Mouse (Mus musculus) B cell, adult 2 months (primary cell): ENCODE data around the gene Car11.
A peak's percentile ranks its signal among the peaks of the same experiment; 100 is the strongest.
"Not testable (repeated sequence)": the region's sequence is repeated elsewhere in the genome, so short reads cannot be mapped to it uniquely, and the experiment has no call there.

ENCODE experiments used
- DNase-seq, 2 experiments: peaks; one replicate each; pipeline ENCODE4 v3.0.0; 2022

Car11 gene

DNA sequence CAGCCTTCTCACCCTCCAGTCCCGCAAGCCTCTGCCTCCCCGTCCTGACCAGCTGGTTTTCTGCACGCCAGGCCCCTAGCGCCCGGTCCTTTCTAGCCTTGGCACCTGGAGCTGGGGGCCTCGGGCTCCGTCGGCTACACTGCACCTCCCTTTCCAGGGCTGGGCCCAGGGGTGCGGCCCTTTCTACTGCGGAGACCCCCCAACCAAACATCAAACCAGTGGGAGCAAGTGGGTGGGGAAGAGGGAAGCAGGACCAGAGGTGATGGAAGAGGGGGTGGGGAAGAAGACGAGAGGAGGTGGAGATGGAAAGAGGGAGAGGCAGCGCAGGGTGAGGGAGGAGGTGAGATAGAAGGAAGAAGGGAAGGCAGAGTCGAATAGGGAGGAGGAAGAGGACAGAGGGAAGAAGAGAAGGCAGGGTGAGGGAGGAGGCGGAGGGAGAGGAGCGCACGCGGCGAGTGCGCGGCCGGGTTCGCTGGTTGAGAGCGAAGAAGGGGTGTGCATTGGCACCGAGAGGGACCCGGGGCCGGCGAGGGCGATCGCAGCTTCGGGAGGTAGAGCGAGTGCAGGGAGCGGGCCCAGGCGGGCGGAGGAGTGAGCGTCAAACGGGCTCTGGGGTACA is at the start of gene Car11:
Car11 (plus strand) TSS at position 321 of the 619 bp plus-strand sequence.
- DNase-seq: no peak

DNA sequence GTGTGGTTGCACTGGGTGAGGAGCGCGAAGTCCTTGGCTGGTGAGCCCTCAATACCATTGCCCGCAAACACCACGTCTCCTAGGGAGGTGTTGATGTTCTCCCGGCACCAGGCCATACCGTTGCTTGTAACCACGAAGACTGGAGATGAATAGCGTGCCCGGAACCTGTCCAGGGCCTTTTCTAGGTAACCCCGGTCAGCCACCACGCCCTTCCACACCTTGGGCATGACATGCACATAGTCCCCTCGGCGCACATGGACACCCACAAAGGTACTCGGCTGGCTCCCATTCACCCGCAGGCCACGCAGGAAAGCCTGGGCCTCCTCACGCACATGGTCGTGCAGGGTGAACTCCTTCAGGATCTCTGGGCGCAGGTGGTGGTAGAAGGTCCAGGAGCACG is 49.2 kb upstream of the Car11 start:
- DNase-seq: not testable (repeated sequence)

DNA sequence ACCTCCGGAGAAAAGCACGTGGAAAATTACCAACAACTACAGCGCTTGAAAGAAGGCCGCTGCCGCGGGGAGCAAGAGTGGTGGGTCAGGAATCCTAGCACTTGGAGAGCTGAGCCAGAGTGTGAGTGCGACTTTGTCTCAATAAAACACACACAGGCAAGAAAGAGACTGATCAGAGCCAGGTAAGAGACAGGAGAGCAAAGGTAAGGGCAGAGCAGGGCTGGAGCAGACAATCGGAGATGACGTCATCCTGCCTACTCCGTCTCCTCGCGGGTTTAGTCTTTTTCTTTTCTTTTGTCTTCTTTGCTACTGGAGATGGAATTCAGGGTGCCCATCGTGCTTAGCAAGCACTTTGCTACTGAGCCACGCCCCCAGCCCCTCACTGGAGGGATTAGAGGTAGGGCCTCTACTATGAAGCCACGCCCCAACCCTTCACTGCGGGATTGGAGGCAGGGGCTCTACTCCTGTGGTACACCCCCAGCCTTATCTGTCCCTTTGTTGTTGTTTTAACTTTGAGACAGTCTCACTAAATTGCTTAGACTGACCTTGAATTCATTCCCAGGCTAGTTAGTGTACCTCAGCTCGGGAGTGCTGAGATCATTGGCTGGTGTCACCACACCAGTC is 45.1 kb upstream of the Car11 start:
- DNase-seq: no peak

DNA sequence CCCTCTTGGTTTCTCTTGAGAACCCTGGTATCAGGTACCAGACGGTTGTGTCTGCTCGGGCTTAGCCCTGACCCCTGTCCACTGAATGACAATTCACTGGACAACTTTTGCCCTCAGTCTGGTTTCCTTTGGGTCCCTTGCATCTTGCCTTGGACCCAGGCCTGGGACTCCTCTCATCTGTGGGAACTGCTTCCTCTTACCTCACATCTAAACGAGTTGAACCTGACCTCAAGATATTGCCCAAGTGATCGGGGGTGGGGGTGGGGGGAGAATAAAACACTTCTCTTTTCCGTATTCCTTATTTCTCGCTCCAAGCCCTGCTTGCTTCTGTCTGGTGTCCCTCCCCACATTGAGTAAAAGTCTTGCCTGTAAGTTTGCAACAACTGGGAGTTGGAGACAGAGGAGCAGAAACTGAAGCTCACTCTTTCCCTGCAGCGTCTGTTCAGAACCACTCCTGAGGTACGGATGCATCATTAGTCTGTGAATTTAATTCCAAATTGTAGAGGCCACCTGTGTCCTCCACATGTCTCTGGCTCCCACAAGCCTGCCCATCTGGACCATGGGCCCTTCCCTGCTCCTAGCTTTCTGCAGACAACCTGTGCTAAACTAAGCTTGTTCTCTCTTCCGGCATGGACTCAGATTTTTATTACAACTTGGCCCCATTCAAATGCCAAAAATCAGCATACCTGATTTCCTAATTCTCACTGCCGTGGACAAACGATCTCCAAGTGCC is 38.7 kb upstream of the Car11 start:
- DNase-seq: no peak

DNA sequence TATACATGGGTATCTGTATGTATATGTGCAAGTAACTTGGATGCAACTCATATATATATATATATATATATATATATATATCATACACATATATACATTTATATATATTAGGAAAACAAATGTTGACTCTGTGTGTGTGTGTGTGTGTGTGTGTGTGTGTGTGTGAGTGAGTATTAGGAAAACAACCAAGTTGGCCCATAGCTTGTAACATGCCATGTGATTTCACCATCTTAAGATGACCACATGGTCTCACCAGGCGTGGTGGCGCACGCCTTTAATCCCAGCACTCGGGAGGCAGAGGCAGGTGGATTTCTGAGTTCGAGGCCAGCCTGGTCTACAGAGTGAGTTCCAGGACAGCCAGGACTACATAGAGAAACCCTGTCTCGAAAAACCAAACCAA is 37.9 kb upstream of the Car11 start:
- not testable (repeated sequence) for DNase-seq

DNA sequence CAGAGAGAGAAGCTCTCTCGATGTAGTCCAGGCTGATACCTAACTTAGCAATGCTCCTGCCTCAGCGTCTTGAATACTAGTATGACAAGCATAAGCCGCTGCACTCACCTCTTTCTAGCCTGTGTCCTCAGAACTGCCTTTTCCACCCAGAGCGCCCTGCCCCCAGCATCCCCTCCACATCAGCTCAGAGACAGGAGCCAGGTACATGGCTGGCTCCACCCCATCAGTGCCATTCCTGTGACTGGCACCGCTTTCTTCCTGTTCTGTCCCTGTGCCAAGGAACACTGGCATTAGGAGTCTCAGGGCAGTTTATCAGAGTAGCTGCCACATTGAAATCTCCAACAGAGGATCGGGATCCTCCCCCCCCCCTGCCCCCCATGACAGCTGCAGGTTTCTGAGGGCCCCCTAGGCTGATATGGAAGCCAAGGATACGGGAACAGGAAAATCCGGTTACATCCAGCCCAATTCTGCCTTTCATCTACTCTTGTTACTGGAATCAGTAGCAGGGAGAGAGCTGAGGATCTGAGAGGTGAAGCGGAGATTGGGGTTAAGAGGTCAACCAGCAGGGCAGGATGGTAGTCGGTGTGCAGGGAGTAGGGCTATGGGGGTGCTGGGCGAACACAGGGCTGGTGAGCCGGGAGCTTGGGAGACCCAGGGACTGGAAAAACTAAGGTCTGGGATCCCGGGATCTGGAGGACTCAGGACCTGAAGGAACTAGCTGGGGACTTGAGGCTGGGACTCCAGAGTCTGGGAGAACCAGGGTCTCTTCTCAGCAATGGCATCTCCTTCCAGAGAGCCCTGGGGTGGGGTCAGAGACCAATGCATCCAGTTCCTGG is 34.1 kb upstream of the Car11 start:
- no peak for DNase-seq

DNA sequence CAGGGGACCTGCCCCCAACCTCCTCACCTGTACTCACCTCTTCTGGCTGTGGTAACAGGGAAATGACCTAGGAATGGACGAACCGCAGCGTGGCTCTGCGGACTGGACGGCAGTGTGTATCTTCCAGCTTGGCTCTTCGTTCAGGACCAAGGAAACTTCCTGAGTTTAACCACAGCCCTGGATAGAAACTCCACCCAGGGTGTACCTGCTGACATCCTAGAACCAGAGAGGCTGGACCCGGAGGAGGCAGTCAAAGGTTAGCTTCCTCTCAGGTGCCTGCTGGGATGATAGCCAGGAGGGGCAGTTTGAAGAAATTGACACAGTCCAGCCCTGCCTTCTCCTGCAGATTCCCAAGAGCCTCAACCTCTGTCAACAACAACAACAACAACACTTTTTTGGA is 33.5 kb upstream of the Car11 start, which contains the start of gene Fut2:
Fut2 (minus strand) TSS at position 234 of the 400 bp plus-strand sequence.
- DNase-seq: no peak

DNA sequence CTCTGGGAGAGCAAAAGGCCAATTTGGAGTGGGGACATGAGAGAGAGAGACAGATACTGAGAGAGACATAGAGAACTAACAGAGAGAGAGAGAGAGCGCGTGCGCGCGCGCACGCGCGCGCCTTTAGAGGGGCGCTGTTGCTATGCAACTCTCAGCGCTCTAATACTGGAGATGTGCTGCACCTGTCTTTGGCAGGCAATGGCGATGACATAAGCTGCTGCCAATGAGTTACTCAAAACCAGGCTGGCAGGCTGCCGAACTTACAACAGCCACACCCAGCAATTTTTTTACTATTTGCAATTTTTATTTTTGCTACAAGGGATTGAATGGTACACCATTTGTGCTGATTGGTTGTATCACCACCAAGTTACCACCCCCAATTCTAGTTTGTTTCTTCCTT is 31.9 kb upstream of the Car11 start:
- DNase-seq: no peak

DNA sequence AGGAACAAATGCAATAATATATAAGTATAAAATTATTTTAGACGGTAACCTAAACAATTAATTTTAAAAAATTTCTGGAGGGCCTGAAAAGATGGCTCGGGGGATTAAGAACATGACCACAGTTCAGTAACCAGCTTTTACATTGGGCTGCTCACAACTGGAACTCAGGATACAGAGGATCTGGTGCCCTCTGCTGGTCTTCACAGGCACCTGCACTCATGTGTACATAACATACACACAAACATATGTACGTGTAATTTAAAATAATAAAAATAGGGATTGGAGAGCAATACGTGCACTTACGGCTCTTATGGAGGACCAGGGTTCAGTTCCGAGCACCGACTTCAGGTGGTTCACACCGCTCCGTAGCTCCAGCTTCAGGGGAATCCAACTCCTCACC is 30.7 kb upstream of the Car11 start:
- DNase-seq: no peak

DNA sequence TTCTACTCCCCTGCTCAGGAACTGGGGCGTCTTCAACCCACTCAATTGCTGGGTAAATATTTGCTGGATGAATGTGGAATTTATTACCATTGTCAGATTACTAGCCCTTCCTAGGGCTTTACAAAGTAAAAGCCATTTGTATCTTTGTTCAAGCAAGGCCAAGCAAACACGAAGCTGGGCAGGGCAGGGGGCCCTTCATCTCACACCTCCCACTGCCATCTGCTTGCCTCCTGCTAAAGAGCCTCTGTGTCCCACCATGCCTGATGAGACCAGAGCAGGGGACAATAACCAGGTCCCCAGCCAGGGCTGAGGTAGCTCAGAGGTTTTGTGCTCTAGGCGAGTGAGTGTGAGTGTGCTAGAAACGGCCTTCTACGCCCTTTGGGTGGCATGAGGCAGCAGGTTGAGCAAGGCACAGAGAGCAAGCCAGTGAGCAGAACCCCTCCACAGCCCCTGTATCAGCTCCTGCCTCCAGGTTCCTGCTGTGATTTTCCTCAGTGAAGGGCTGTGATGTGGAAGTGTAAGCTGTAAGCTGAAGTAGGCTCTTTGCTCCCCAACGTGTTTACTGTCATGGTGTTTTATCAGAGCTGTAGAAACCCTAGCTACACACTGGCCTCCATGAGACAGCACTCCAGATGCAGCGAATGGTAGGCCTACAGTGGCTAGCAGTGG is 21.9 kb upstream of the Car11 start:
- no peak for DNase-seq

DNA sequence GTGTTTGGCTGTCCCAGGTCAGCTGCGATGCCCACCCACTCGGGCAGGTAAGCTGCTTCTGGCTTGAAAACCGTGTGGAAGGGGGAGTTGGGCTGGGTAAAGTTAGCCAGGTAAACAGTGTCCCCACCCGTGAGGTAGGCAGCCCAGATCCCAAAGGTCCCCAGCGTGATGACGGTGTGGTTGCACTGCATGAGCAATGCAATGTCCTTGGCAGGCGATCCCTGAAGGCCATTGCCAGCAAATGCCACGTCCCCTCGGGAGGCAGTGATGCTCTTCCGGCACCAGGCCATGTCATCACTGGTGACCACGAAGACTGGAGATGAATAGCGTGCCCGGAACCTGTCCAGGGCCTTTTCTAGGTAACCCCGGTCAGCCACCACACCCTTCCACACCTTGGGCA is 21.1 kb upstream of the Car11 start:
- DNase-seq: no peak

DNA sequence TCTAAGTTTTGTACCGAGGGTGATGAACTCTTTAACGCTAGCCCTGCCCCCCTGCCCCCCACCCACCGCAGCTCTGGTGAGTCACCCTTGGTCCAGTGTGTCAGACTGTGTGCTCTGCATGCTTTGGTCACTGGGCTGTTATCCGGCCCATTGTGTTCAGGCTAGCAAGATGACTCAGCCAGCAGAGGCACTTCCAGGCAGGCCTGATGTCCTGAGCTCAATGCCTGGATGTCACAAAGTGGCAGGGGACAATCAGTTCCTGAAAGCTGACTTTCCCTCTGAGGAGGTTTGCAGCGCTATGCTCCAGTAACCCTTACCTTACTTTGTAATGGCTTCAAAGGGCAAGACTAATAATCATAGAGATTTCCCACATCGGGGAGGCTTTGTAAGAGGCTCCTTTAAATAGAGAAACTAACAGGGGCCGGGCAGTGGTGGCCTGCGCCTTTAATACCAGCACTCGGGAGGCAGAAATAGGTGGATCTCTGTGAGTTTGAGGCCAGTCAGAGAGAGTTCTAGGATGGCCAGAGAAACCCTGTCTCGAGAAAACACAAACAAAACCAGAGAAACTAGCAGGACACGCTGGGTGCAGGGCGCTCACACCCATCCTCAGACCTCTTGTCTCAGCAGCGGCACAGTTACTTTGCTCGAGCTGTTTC is 19.5 kb upstream of the Car11 start:
- no peak for DNase-seq

DNA sequence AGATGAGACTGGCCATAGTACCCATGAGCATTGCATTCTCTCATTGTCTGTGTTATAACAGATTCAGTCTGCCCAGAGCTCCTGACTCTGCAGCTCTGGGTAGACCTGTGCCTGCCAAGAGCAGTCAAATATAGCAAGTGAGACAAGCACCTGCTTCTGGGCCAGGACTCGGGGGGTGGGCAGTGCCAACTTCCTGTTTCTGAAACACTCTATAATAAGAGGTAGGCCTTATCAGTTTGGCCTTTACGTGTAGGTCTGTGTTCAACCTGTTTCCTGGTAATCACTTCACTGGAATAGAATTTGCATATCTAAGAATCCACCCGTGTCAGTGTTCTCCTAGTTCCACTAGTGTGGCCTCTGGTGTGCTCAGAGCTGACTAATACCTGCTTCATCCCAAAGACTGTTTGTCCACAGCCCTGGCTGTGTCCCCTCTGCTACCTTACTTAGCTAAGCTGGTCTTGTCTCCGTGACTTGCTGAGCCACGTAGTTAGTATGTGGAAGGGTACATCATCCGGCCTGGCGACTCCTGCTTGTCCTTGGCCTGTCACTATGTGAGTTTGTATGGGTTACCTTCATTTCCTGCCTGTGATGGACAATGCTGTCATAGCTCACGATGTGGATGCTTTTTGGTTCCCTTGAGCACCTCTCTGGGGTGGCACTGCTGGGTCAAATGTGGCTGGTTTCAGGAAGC is 18.5 kb upstream of the Car11 start:
- peak; percentile 73 to 82 for DNase-seq

DNA sequence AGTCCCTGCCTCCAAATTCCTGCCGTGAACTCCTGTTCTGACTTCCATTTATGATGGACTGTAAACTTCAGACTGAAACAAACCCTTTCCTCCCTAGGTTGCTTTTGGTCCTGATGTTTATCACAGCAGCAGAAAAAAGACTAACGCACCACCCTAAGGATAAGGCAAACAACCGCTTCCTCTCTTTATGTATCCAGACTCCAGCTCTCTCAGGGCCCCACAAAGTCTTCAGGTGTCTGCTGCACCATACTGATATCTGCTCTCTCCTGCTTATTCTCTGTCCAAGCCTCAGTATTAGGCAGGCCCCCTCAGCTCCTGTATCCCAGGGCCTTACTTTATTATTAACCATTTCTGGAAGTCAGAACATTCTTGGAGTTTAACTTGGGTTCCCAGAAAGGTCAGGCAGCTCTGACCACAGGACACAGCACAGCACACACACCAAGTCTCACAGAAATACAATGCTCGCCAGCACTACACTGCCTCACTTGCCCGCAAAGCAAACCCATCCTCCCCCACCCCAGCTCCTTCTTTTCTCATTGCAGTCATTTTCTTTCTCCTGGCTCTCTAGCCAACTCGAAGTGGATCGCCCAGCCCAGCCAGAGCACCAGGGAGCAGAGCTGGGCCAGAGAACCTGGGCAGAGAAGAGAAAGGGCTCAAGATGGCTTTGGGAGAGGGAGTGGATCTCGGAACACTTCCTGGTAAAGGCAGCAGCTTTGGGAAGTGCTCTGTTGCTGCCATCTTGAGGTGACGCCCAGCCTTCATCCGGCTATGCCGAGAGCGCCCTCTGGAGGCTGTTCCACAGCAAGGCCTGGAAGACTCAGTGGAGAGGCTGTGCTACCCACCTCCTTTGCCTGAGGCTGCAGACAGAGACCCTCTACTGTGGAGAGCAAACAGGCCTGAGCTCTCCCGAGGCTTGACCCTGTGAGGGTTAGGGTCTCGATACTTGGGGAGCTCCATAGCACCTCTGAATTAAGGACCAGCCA is 17.2 kb upstream of the Car11 start:
- peak; percentile 85 to 86 for DNase-seq

DNA sequence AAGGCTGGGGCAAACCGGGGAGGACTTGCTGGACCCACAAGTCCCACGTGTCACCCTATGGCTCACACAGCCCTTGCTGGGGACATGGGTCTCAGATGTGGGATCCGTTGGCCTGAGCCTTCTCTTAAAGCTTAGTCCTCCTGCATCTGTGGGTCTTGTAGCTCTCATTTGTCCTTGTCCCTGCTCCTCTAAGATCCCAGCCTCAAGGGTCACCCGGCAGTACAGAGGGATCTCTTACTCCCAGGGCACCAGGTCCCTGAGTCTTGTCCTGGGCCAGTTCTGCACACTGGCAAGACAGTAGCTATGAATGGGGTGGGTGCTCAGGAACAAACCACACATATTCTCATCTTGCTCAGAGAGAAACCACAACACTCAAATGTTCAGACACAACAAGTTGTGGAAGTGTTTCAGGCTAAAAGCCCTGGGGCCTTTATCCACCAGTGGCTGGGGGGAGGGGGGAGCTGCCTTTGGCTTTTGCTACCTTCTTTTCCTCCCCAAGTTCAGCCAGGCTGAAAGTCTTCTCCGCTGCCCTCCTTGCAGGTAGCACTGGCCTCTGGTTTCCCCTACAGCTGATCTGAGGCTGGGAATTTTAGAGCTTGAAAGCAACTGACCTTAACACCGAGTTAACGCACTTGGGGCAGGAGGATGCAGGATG is 16.1 kb upstream of the Car11 start, which contains the start of gene Ntn5:
Ntn5 (plus strand) TSS at position 627 of the 655 bp plus-strand sequence.
- no peak for DNase-seq

DNA sequence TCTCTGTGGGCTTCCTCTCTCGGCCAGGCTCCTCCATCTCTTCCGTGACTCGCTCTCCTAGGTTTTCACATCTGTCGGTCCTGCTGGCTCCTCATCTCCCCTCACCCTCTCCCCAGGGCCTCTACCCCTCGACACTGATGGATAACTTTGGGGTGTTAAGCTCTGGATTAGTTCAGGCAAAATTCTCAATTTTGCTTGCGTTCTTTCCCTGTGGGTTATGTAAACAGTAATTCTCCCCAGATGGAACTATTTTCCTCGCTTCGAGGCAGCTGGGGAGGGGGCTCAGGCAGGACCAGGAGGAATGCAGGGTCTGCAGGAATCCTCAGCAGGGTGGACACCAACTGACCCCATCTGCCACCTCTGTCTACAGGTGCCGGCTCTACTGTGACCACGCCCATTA is 13.8 kb upstream of the Car11 start:
- no peak for DNase-seq

DNA sequence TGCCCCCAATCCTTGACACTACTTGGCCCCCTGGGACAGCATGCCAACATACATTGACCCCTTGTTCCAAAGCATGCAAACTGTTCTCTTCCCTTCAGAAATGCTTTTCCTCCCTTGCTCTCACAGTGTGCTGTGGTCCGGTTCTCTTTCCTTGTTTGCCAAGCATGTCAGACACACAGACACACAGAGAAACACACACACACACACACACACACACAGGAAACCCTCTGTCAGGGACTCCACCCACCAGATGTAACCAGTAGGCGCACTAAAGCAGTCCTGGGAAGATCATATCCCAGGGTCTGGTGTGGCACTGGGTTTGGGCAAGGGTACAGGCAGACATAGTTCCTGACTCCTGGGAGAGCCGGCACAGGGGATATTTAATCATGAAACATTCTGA is 12.8 kb upstream of the Car11 start:
- DNase-seq: no peak

DNA sequence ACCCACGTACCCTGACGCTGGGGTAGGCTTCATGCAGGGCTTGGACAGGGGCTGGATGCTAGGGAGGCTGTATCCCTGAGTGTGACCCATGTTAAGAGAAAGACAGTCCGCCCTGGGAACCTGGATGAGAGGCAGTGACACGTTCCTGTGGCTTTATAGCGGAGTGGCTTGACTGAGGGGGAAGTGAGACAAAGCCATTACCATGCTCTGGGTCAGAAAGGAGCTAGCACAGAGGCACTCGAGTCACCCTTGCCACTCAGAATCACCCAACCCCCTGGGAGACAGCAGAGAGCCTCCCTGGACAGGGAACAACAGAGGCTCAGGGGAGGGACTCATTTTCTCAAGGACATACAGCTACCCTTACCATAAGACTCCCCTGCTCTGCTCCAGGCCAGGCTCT is 10.5 kb upstream of the Car11 start:
- DNase-seq: no peak

DNA sequence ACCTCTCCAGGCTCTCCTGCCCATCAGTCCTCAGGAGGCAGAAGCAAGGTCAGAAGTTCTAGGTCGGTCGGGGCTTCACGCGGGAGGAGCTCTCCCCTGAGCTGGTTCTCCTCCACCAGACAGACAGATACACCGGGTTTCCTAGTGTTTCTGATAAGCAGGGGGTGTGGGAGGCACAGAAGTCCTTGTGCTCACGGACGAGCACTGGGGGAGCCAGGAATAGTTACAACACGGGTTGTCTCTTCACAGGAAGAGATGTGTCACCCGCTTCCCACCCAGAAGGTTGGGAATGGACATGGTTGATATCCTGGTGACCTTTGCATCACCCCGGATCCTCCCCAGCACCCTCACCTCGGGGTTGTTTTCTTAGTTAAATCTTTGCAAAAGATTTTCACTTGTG is 9.8 kb upstream of the Car11 start:
- no peak for DNase-seq

DNA sequence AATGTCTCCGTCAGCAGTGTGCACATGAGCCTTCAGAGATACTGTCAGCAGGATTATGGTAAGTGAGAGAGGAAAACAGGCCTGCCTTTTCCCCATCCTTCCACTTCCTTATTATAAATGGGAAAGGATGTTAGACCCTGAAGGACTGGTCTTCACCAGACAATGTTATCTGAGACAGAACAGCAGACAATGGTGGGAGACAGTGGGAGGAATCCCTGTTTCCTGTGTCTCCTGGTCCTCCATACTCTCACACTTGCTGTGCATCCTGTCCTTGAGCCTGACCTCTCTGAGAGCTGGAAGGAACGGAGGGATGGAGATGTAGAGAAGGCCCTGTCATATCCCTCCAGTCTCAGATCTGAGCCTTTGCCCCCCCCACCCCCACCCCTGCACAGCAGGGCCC is 7.3 kb upstream of the Car11 start:
- DNase-seq: no peak
